Mouse (Mus musculus) heart, postnatal 25 days (tissue): ENCODE results near the gene Stau1. TPM values are rescaled to one million over a fixed set of nuclear protein-coding genes. Genes with fewer than 3 reads are reported as not detected.

Experiments
- DNase-seq: peaks from one replicate; pipeline ENCODE4 v3.0.0; 2022; ENCODE audit warnings: low spot score
- intact Hi-C: fragments of 180-260 bp; cut with DNase I; formaldehyde crosslinking; loops from one replicate; pipeline ENCODE4 v1.15.1; 2025
- total RNA-seq, 2 experiments: library from RNA; stranded (reverse); gene quantifications; 2 replicates each; pipeline ENCODE4 v1.2.3; 2021

The Stau1 gene
- total RNA-seq, 2 experiments from 2014 or later, result 41.7 to 45.4 TPM

- no peak for DNase-seq
- intact Hi-C loops, result loop anchor here (5.0 kb wide), 1 partner anchor 88 kb away; the partner anchor contains the start of gene Cse1l
Observed at GRCm38 (mm10) chr2:166995021-166995795, 891 bp downstream of the Stau1 start.

- no peak for DNase-seq
- intact Hi-C loops, result no loop called here
Observed at GRCm38 (mm10) chr2:166991945-166992344, 4.2 kb downstream of the Stau1 start.

- intact Hi-C loops, result no loop called here
- DNase-seq, result no peak
Observed at GRCm38 (mm10) chr2:166990861-166991260, 5.2 kb downstream of the Stau1 start.

GRCm38 (mm10) chr2:166983351-166983894, 12.7 kb downstream of the Stau1 start:
- intact Hi-C loops, result no loop called here

GRCm38 (mm10) chr2:166980161-166980560, 15.9 kb downstream of the Stau1 start:
- DNase-seq, result no peak
- intact Hi-C loops, result no loop called here

More at GRCm38 (mm10) chr2:166983351-166983894, 12.7 kb downstream of the Stau1 start:
- no peak for DNase-seq

- no peak for DNase-seq
- intact Hi-C loops, result no loop called here
Observed at GRCm38 (mm10) chr2:166977490-166977889, 18.6 kb downstream of the Stau1 start.

- DNase-seq, result no peak
- intact Hi-C loops, result no loop called here
Observed at GRCm38 (mm10) chr2:166976356-166976755, 19.7 kb downstream of the Stau1 start.

GRCm38 (mm10) chr2:166974177-166974872, 21.8 kb downstream of the Stau1 start:
- DNase-seq, result no peak
- intact Hi-C loops, result no loop called here

GRCm38 (mm10) chr2:166973153-166973552, 22.9 kb downstream of the Stau1 start:
- DNase-seq, result no peak
- intact Hi-C loops, result no loop called here

GRCm38 (mm10) chr2:166964773-166965172, 31.3 kb downstream of the Stau1 start:
- DNase-seq, result no peak
- intact Hi-C loops, result no loop called here

- intact Hi-C loops, result no loop called here
- DNase-seq, result no peak
Observed at GRCm38 (mm10) chr2:166963257-166963656, 32.8 kb downstream of the Stau1 start.

- intact Hi-C loops, result no loop called here
- no peak for DNase-seq
Observed at GRCm38 (mm10) chr2:166960648-166961330, 35.3 kb downstream of the Stau1 start.

- DNase-seq, result no peak
Observed at GRCm38 (mm10) chr2:166956805-166957204, 39.3 kb downstream of the Stau1 start.

GRCm38 (mm10) chr2:166952151-166952550, 43.9 kb downstream of the Stau1 start:
- no peak for DNase-seq
- intact Hi-C loops, result no loop called here

More at GRCm38 (mm10) chr2:166956805-166957204, 39.3 kb downstream of the Stau1 start:
- intact Hi-C loops, result loop anchor here (1.0 kb wide), 1 partner anchor 47 kb away; no protein-coding TSS in a partner anchor

- DNase-seq, result no peak
- intact Hi-C loops, result no loop called here
Observed at GRCm38 (mm10) chr2:166950853-166951648, 45.0 kb downstream of the Stau1 start.

- no peak for DNase-seq
- intact Hi-C loops, result no loop called here
Observed at GRCm38 (mm10) chr2:166948936-166949335, 47.2 kb downstream of the Stau1 start.

GRCm38 (mm10) chr2:166948246-166948645, 47.9 kb downstream of the Stau1 start:
- intact Hi-C loops, result no loop called here

GRCm38 (mm10) chr2:166945456-166945855, 50.6 kb downstream of the Stau1 start:
- DNase-seq, result no peak
- intact Hi-C loops, result no loop called here

More at GRCm38 (mm10) chr2:166948246-166948645, 47.9 kb downstream of the Stau1 start:
- DNase-seq, result no peak

- intact Hi-C loops, result no loop called here
Observed at GRCm38 (mm10) chr2:166944346-166944745, 51.8 kb downstream of the Stau1 start.

More at GRCm38 (mm10) chr2:166944346-166944745, 51.8 kb downstream of the Stau1 start:
- DNase-seq, result no peak
